Mouse (Mus musculus) ovary, postnatal 10 days (tissue): ENCODE measurements at regions not wholly inside any gene's neighbourhood (a gene's known extent, or its start where the extent isn't known, plus 50 kb on each side); places are given as distances from the start of the nearest gene placed in this dataset.

Experiments
- DNase-seq: peaks from one replicate; pipeline ENCODE4 v3.0.0; 2022; ENCODE audit warnings: low spot score

DNA sequence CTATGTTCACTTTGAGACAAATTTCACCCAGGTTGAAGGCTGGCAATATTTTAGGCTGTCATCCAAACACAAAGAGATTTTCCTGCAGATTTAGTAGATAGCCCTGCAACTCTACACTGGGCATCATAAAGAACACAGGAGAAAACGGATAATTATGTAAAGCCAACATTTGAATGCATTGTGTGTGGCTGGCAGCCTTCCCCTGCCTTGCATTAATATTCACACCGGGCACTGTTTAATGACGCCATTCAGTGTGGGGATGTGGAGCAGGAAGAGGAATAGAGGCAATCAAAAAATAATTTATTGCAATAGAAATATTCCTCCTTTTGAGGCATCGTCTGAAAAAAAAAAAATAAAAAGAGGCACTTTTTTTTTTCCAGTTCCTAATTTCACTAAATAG lies 105.7 kb downstream of the Samd5 start:
- DNase-seq: no peak

DNA sequence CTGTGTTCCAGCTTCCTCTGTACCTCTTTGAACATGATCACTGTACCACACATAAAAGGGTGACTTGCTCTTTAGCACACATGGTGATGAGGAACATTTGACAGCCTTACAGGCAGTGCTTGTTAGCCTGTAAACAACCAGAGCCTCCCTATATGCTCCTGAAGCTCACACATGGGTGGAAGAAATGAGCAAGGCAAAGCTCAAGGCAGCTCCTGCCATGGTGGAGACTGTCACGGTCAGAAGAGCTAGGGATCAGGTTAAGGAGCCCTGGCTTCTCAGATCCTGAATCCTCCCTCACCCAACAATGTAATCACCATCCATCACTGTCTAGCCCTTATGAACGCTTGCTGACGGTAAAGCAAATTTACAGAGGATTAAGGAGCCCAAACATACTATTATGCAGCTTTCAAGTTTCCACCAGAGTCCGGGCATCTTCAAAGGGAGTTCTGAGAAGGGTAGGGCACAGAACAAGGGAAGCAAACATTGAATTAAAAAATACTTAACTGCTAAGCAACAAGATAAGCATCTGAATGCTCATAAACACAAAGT lies 117.4 kb downstream of the Samd5 start:
- no peak for DNase-seq

- DNase-seq: no peak
Measured at GRCm38 (mm10) chr10:9557092-9557491, 117.9 kb downstream of the Samd5 start.

- no peak for DNase-seq
Measured at GRCm38 (mm10) chr10:9553946-9554345, 121.1 kb downstream of the Samd5 start.

DNA sequence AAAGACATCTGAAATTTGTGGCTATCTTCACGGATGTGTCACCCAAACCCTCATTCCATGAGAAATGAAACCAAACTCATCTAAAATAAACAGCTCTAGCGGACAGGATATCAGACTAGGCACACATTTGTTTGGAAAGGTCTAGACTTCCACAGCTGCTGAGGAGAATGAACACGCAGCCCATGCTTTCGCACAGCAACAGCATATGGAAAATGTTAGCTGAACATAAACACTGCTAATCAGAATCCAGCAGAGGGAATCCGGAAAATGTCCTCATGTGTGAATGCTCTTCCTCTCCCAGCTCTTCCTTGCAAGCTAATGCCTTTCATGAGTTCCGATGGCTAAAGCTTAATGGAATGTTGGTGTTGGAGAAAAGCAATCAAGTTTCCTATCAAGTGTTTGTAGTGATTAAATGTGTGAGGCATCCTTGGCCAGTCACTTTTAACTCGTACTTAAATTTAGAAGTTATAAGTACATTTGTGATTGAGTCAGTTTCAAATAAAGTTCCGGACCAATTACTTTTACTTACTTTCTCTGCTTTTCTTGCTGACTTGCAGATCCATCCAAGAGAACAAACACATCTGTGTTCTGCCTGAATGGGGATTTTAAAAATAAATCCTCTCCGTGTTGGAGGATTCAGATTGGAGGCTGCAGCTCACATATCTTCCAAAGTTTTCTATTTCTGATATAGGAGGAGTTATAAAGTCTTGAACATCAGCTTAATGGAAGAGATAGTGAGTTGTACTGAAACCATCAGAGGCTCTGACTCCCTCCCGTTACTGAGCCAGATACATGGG lies 124.9 kb downstream of the Samd5 start:
- DNase-seq: no peak

DNA sequence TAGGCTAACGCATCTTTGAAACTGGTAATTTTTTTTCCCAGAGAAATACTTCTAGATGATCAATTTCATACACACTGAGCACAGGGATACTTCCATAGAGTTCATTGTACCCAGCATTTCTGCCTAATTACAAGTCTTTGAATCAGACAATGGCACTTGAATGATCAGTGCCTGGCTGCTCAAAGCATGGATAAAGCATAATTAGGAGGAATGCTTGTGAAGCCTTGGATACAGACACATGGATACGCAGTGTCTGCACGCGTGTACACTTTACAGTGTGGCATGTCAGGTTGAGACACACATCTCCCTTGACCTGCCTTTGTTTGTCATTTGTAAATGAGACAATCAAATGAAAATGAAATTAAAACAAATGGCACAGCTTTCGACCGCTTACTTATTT lies 129.2 kb downstream of the Samd5 start:
- no peak for DNase-seq

DNA sequence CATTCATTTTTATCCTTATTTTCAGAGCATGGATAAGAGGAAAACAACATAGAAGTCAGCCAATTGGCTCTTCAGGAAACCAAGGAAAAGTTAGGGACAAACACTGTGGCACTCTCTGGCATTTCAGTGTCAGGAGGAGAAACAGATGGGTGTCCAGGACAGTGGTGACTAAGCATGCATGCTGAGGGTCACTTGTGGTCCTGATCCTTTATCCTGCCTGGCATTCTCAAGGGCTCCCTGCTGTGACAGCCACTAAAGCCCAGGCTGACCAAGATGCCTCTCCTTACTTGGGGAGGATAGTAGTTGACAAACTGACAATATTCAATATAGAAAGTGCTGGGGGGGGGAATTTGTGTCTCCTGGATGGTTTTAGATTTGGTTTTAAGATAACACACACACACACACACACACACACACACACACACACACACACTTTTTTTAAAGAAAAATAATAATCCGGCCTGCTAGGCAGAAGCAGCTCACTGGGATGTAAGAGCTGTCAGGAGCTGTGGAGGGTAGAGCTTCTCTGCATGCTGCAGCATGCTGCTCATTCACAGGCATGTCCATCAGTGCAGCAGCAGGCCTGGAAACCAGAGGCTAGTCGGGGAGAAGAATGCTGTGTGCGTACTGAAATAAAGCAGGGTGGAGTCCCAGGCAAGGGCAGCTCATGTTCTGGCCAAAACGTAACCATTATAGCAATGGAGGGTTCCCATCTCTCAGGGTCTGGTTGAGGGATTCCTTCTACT lies 130.8 kb downstream of the Samd5 start:
- no peak for DNase-seq

DNA sequence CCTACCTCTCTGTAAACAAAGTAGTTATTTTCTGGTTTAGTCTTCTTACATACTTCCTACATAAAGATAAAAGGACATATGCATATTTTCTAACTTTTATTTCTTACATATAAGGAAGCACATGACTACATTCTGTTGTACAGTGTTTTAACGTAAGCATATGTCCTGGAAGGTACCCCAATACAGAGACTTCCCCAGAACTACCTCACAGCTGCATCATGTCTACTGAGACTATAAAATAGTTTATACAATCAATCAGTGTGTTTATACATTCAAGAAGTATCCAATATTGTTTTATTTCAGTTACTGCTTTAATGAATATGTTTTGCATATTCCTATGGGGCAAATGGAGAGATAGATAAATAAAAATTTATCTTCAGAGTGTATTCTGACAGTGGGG lies 133.4 kb downstream of the Samd5 start:
- no peak for DNase-seq

DNA sequence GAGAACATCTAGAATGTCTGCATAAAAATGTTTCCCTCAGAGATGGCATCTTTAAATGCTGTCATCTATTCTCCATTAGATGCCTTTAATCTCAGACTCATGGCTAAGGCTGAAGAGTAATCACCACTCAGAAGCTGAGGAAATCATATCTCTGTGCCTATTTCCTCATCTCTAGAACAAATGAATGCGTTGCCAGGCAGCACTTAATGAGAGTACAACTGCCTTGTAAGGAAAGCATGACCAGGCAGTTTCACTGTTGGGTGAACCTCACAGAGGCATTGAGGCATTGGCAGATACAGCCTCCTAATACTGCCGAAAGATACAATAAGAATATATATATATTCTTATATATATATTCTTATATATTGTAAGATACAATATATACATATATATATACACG lies 137.3 kb downstream of the Samd5 start:
- DNase-seq: no peak

- DNase-seq: no peak
Measured at GRCm38 (mm10) chr10:9534552-9534951, 140.5 kb downstream of the Samd5 start.

- no peak for DNase-seq
Measured at GRCm38 (mm10) chr10:9533283-9533682, 141.7 kb downstream of the Samd5 start.

DNA sequence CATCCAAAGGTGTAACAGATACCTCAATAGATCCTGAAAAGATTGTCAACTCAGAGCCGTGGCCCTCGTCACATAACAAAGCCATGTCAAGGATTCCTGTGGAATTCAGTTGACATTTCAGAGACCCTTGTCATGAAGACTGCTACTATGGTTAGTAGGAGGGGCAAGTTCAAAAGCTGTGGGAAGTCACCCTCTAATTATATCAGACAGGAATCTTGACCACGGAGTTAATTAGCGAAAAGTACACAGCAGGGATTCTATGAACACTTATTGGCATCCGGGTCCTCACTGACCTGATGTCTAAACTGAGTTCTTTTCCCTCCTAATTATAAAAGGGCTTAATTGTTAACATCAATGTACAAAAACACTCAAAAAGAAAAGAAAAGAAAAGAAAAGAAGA lies 143.1 kb downstream of the Samd5 start:
- DNase-seq: no peak

- no peak for DNase-seq
Measured at GRCm38 (mm10) chr10:9529408-9529807, 145.6 kb downstream of the Samd5 start.

- no peak for DNase-seq
Measured at GRCm38 (mm10) chr10:9528066-9528465, 146.9 kb downstream of the Samd5 start.

GRCm38 (mm10) chr10:9509764-9510390 lies 165.1 kb downstream of the Samd5 start:
- no peak for DNase-seq

DNA sequence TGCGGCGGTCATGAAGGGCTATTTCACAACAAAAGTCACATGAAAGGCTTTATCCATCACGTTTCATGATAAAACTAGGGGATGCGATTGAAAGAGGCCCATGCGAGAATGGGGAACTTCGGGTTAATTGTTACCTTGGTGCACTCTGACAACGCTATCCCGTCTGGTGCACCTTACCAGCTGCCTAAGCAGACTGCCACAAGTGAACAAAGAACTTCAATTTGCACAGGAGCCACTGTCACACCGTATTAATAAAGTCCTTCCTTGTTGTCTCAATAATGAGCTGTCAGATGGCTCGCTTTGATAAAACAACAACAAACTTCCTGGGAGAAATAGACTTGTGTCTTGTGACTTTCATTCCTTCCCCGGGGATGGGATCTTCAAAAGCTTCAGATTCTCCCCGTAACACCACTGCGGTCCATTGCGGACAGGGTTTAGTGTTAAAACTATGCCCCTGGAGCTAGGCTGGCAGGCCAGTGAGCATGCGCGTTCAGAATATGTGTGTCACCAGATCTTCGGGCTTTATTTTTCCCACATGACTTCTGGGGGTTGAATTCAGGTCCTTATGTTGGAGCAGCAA lies 165.8 kb downstream of the Samd5 start:
- DNase-seq: no peak

DNA sequence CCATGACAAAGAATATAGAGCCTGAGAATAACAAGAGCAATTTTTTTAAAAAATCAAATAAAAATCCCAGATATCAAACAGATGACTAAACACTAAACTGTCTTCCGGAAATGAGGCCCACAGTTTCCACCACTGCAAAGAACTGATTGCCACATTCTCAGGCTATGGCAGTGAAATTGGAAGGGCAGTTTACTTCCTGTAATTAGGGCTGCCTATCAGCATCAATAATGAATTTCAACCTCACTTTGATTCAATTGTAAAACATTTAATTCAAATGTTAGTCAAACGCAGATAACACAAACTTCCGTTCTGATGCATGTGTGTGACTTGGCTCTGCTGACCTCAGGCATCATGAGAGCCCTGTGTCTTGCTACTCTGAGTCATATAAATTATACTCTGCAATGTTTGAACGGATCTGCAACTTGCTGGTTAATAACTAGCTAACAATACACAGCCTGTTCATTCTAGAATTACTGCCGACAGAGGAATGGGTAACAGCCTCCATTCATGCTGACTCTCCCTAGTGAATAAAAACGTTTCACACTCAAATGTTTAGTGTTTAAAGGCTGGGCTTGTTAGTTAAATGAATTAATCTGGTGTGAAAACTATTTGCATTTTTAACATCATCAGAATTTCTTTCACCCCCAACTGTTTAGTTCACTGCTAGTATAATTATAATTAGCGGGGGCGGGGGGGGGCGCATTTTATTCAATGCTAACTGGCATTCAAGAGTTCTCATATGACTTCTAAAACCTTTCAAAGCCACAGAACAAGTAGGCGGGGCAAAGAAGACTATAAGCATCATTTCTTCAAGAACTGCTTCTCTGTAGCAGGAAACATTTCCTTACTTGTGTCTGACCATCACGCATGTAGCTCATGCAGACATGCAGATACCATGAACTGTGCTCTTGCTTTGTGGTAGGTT lies 171.2 kb downstream of the Samd5 start:
- DNase-seq: no peak

DNA sequence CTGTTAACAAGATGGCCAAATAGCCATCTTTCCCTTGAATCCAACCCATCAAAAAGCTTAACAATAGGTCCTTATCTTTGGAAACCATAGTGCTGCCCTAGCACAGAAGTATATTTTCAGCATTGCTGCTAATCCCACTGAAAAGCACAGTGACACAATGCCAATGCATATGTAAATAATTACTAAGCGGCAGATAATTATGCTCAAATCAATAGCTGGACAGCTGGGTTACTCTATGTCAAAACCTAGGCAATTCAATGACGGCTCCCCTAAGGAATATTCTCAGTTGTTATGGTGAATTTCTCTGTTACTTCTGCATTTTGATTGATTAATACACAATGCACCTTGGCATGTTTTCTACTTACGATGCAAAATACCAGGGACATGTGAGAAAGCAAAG lies 176.5 kb downstream of the Samd5 start:
- no peak for DNase-seq

DNA sequence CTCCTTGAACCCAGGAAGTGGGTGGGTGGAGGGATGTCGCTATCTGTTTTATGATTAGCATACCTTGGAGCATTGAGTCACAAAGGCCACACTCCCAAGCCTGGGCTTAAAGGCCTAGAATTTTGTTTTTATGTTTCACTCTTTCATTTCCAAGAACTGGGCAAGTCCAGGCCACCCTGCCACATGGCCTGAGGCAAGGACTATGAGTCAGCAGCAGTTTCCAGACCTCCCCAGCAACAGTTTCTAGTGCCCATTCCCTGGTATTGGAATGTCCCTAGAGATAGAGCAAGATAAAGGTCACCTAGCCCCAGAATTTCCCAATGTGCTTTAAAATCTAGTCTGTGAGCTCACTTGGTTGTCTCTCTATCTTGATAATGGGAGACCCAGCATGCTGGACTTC lies 178.0 kb downstream of the Samd5 start:
- no peak for DNase-seq

- DNase-seq: no peak
Measured at GRCm38 (mm10) chr10:9495143-9495651, 179.8 kb downstream of the Samd5 start.

DNA sequence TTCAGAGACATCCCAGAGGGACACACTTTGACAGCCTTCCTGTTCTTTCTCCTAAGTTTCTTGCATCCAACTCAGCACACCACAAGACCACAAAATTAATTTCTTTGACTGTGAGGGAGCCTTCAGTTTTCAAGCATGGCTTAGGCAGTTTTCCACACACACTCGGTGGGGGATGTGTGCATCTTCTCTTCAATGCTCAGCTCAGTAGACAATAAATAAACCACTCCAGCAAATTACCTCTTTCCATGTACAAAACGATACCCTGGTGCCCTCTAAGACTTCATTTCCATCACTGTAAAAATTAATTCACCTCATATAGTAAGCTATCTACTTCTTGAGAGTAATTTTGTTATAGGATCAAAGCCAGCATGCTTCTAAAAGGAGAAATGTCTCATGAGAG lies 184.6 kb downstream of the Samd5 start:
- no peak for DNase-seq
